Mouse (Mus musculus) embryo, embryonic 10.5 days (tissue): ENCODE measurements around the gene Gm10974.

ENCODE experiments used
- DNase-seq: peaks from one replicate; pipeline ENCODE4 v3.0.0-alpha.2; 2015; ENCODE audit warnings: low spot score

Gm10974 gene

DNA sequence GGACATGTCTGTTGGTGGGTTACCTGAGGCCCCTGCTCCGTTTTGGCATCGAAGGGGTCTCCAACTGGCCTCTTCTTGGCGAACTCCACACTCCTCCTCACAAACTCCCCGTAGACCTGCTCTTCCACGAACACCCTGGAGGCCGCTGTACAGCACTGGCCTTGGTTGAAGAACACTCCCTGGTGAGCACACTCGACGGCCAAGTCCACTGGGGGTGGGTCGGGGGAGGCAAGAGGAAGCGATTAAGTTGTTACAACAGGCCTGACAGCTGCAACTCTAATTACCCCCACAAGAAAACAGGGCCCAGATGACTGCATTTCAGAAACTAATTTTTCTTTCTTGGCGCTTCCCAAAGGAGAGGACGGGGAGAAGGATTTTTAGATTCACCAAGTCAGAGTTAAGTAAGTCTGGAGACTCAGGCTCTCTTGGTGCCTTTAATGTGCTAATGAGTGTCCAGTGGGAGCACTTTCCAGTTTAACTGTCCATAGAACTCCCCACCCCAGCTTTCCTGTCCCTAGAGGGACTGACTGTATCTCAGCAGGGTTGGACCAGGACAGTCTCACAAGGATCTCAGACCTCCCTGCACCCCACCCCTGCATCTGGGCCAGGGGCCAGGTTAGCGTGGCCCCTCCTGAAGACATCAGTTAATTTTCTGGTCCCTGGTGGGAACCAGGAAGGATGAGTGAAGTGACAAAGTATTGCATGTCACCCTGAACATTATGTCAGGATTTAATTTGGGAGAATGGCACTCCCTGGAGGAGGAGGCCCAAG lies 40.4 kb downstream of the Gm10974 start:
- no peak for DNase-seq

DNA sequence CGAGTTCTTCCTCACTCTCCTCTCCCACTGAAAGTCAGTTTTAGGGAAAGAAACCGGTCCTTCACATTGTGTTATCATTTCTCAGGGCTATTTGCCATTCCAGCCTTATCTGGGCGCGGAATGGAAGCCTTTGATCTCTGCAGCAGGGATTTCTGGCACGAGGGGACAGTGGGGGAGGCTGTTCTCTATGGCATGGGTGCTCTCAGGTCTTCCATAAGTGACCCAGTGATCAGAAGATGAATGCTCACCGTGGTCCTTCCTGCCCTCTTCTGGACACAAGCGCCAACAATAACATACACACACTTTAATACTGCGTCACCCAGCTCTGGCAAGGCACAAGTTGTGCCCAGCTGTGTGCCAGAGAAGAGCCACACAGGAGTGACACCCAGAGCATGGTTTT lies 41.3 kb downstream of the Gm10974 start:
- no peak for DNase-seq

DNA sequence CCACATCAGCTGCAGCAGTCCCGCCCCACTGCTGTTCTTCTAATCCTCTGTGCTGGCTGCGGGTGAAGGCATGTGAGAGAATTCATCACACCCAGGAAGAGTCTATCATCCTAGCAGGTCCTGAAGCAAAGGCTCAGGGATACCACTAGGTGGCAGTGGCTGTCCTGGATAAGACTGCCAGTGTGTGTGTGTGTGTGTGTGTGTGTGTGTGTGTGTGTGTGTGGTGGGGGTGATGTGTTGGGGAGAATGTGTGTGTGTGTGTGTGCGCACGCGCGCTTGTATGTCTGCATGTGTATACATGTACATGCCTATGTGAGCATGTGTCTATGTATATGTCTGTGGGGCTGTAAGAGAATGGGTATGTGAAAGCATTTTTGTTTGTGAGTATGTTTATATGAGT lies 43.7 kb downstream of the Gm10974 start:
- DNase-seq, result peak; percentile 69

DNA sequence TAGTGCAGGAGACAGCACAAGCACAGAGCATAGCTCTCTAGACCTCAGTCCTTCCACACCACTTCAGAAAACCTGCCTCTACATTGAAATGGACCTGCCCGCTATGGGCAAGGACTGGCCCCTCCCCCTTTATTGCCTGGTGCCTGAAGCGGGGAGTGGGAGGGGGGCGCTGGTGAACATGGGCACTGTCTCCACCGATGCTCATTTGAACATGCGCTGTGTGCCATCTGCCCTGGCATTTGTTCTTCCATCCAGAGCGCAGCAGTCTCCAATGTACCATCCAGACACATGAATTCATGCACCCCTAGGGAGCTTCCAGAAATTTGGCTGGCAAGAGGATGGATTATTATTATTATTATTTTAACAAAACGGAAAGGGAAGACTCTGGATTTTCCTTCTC lies 47.4 kb downstream of the Gm10974 start:
- DNase-seq, result no peak

DNA sequence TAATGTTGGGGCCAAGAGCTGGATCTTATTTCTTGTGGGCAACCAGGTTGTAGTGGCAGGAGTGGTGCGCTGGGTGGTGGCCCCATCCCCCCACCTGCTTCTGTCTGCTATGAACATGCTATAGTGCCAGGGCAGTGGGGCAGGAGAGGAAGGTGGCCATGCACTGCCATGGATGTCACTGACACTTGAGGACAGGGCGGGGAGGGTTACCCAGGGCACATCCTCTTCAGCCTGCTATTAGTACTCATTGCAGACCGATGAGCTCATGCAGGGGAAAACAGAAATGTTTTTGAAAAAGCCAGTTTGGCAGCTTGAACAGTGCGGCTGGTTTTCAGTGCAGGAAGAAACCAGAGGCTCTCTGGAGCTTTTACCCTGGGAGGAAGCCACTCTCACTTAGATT lies 51.1 kb downstream of the Gm10974 start:
- DNase-seq, result no peak

DNA sequence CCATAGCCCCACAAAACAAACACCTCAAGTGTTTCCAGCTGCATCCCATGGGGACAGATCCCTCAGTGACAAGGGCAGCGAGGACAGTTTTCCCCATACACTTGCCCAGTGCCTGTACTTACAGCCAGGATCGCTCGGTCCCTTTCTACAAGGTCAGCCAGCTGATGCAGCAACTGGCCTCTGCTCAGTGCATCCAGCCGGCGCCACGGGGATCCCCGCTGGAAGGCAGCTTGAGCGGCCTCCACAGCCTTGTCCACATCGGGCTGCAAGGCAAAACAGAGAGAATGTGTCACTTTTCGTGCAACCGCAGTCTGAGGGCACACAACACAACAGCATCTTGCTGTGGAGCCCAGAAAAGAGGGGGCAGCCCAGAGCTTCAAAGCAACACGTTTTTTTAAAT lies 53.3 kb downstream of the Gm10974 start:
- DNase-seq, result no peak

DNA sequence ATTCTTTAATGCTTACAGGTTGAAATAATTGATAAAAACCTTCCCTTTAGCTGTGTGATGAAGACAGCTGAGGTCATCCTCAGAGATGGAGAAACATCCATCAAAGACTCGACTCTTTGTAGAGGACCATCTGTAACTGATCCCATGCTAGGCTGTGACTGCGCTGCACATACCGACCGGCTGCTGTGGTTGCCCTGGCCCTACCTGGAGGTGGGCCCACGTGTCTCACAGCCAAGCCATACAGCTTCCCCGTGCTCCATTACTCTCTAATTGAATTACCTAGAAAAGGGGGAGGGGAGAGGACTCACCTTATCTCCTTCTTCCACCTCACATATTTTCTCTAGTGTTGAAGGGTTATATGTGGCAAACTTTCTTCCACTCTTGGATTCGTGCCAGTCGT lies 56.2 kb downstream of the Gm10974 start:
- no peak for DNase-seq

DNA sequence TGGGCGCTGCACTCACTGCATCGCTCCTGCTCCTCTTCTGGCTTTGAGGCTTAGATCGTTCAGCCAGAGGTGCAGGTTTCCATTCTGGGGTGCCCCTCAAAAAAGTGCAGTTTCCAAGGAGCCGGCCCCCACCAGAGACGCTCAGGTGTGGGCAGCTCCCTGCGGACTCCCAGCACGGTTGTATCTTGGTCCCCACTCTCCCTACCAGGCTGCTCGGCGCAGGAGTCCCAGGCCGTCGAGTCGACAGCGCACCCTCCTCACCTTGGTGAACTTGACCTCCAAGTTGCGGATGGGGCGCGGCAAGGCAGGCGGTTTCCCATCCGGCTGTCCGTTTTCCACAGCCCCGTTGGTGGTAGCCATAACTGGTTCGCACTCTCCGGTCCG lies 61.3 kb downstream of the Gm10974 start:
- DNase-seq, result no peak

DNA sequence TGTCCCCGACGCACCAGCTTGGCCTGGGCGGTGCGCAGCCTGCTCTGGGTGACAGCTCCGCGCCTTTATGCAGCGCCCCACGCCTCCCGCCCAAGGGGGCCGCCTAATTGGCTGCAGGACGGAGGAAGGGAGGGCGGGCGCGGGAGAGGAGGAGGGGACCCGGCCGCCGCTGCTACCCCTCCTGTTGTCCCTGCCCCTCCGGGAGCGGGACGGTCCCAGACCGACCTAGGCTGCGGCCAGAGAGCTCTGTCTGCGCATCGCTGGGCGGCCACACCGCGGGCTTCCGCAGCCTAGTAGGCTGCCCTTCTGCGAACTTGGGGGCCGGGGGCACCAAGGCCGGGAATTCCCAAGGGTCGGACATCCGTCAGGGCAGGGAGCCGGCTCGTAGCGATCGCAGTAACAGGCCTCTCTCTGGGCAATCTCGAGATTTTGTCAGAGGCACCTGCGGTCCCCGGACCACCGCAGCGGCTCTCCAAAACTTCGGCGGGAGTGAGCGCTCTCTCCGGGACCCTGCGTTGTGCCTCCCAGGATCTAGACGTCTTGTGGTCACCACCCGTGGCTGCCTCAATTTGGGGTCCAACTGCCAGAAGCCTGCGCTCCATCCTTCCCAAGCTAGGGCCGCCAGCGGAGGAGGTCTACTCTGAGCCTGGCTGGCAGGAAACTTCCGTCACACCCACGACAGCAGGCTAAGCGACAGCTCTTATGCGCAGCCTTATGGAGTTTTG lies 61.9 kb downstream of the Gm10974 start, which contains the start of gene Aldh1a3:
Gene Aldh1a3, minus strand, starts transcription at position 81 of the 725 bp plus-strand sequence.
- peak; percentile 63 for DNase-seq

DNA sequence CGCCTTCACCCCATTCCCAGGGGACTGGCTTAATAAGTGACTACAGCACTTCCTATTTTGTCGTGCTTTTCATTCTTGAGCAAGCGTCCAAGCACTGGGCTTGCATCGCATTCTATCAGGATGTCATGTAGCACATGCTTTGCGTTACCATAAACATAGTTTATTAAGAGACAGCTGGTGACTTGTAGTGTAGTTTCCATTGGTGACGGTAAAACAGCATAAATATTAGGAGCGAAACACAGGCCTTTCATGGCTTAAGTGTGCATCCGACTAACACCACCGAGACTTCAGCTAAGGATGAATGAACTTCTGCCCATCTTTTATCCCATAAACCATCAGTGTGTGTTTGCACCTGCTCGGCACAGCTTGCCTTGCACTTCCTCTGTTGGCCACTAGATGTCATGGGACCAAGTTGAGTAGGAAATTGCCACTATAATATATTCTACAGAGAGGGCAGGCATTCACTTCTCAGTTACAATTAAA lies 68.8 kb downstream of the Gm10974 start:
- peak; percentile 72 for DNase-seq
